Mouse (Mus musculus): ENCODE data around the gene Amotl1. TPM values are rescaled to one million over a fixed set of nuclear protein-coding genes. Genes with fewer than 3 reads are reported as not detected.
"Not testable (repeated sequence)": the region's sequence is repeated elsewhere in the genome, so short reads cannot be mapped to it uniquely, and the experiment has no call there.

Gene Amotl1
- polyA plus RNA-seq, 1 experiment from 2014 or later, result 29.6 TPM

DNA sequence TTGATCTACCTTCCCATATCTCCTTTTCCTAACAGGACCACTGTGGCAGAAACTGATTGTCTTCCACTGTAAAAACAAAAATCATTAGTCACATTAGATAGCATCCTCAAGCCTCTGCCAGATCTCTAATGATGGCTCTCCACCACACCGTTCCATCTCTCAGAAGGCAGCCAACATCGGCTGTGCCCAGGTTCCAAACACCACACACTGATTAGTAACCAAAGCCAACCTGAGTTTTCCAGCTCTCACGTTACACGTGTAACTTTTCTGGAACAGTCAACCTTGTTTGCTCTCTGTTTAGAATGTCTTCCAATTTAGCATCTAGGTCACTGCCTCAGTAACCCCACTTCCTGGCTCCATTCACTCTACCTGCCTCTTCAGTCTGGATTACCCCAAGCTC, 51.0 kb downstream of the Amotl1 start:
- H3K36me3 ChIP-seq (ENCODE audit: insufficient read depth), result peaks cover 59% of the 10 kb centered on the region
- TF ChIP-seq CTCF (IDR thresholded peaks at IDR 0.05; ENCODE audit: low read depth), result no peak
- H3K27me3 ChIP-seq (ENCODE audit: insufficient read depth, low read length), result no peaks in the 10 kb centered on the region
- no peak overlapping the region for H3K9ac ChIP-seq
- H3K27ac ChIP-seq (ENCODE audit: low read depth), result no peak overlapping the region
- no peaks in the 10 kb centered on the region for H3K9me3 ChIP-seq (ENCODE audit: low read depth, low read length)
- 89% methylated on average over 4 of the region's 4 CpGs for WGBS
- H3K4me2 ChIP-seq, result no peak overlapping the region
- no peak overlapping the region for H3K4me3 ChIP-seq (ENCODE audit: low read depth, low read length)
- H3K4me1 ChIP-seq (ENCODE audit: insufficient read depth), result no peaks in the 10 kb centered on the region
- ATAC-seq (ENCODE audit: insufficient read depth) (no peak), DNase-seq (no peak)

DNA sequence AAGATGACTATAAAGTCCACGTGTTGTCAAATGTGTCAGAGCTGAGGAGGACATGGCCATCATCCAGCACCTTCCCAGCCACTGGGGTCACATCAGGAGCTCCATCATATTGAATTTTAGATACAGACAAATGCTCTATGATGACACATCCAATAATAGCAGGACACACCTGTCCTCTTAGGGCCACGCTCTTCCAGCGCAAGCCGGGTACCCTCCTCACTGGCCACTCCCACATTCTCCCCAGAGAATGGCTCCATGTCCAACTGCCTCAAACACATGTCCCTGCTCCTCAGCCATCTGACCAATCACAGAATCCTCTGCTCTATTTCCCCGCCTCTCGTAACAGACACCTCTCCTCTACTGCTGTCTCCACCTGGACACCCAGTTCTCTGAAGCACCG, 54.2 kb downstream of the Amotl1 start:
- no peak for TF ChIP-seq CTCF (IDR thresholded peaks at IDR 0.05; ENCODE audit: low read depth)
- H3K9me3 ChIP-seq (ENCODE audit: low read depth, low read length), result no peaks in the 10 kb centered on the region
- H3K4me2 ChIP-seq, result no peak overlapping the region
- H3K27me3 ChIP-seq (ENCODE audit: insufficient read depth, low read length), result no peaks in the 10 kb centered on the region
- H3K9ac ChIP-seq, result no peak overlapping the region
- H3K36me3 ChIP-seq (ENCODE audit: insufficient read depth), result peaks cover 53% of the 10 kb centered on the region
- DNase-seq (no peak), ATAC-seq (ENCODE audit: insufficient read depth) (no peak)
- no peaks in the 10 kb centered on the region; the same call in 1 of the 2 replicates for H3K4me1 ChIP-seq (ENCODE audit: insufficient read depth)
- no peak overlapping the region for H3K4me3 ChIP-seq (ENCODE audit: low read depth, low read length)
- WGBS, result 85% methylated on average over 7 of the region's 7 CpGs
- no peak overlapping the region for H3K27ac ChIP-seq (ENCODE audit: low read depth)

- TF ChIP-seq CTCF (IDR thresholded peaks at IDR 0.05; ENCODE audit: low read depth), result no peak
- Histone ChIP-seq H3K27ac (ENCODE audit: low read depth) (no peak overlapping the region), H3K36me3 (ENCODE audit: insufficient read depth) (peaks cover 36% of the 10 kb centered on the region), H3K27me3 (ENCODE audit: insufficient read depth, low read length) (no peaks in the 10 kb centered on the region), H3K9me3 (ENCODE audit: low read depth, low read length) (no peaks in the 10 kb centered on the region), H3K9ac (no peak overlapping the region), H3K4me1 (ENCODE audit: insufficient read depth) (peaks cover 4% of the 10 kb centered on the region), H3K4me2 (no peak overlapping the region), H3K4me3 (ENCODE audit: low read depth, low read length) (no peak overlapping the region)
- DNase-seq (no peak), ATAC-seq (ENCODE audit: insufficient read depth) (no peak)
- WGBS, result 49% methylated on average over 4 of the region's 4 CpGs
These were observed 56.2 kb downstream of the Amotl1 start for GRCm38 (mm10) chr9:14588690-14589089.

DNA sequence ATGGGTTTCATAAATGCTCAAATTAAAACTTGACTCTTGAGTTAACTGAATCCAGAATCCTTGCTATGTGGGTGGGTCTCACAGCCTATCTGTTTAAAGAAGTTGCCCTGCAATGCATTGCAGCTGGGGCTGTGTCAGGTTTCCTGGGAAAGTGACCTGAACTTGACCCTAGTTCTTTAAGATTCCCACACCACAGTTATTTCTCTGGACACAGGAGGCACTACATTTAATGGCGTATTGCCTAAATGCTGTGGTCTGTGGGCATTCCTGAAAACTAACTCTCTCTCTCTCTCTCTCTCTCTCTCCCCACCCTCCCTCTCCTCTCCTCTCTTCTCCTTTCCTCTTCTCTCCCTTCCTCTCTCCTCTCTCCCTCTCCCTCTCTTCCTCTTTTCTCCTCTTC, 59.2 kb downstream of the Amotl1 start:
- H3K4me1 ChIP-seq (ENCODE audit: insufficient read depth), result peaks cover 4% of the 10 kb centered on the region

DNA sequence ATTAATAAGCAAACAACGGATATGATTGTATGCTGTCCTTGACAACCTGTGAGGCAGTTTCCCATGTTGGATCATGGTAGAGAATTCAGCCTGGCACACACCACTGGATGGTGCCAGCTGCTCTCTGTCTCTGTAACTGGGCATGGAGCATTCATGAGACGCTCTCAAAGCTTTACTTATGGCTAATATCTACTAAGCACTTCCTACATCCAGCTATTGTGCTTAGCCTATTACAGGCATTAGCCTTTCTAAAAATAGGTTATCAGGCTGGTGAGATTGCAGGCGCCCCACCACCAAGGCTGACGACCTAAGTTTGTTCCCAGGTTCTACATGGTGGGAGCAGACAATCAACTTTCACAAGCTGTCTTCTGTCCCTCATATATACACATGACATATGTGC, 65.9 kb downstream of the Amotl1 start:
- no peak for ATAC-seq (ENCODE audit: insufficient read depth)
- TF ChIP-seq CTCF (IDR thresholded peaks at IDR 0.05; ENCODE audit: low read depth), result no peak

More for the DNA sequence above, 59.2 kb downstream of the Amotl1 start:
- no peak overlapping the region for H3K27ac ChIP-seq (ENCODE audit: low read depth)
- H3K4me2 ChIP-seq, result no peak overlapping the region
- H3K36me3 ChIP-seq (ENCODE audit: insufficient read depth), result peaks cover 20% of the 10 kb centered on the region
- no peaks in the 10 kb centered on the region for H3K9me3 ChIP-seq (ENCODE audit: low read depth, low read length)
- no peak overlapping the region for H3K4me3 ChIP-seq (ENCODE audit: low read depth, low read length)
- no peak for TF ChIP-seq CTCF (IDR thresholded peaks at IDR 0.05; ENCODE audit: low read depth)
- ATAC-seq (ENCODE audit: insufficient read depth) (peak; percentile 54; the same call in 1 of the 2 replicates), DNase-seq (peak; percentile 44)
- H3K9ac ChIP-seq, result no peak overlapping the region
- 27% methylated on average over 1 of the region's 1 CpGs for WGBS
- H3K27me3 ChIP-seq (ENCODE audit: insufficient read depth, low read length), result no peaks in the 10 kb centered on the region

GRCm38 (mm10) chr9:14576359-14576758, 68.5 kb downstream of the Amotl1 start:
- not testable (repeated sequence) for H3K27me3 ChIP-seq (ENCODE audit: insufficient read depth, low read length); H3K4me3 ChIP-seq (ENCODE audit: low read depth, low read length); H3K27ac ChIP-seq (ENCODE audit: low read depth); H3K4me1 ChIP-seq (ENCODE audit: insufficient read depth); H3K9me3 ChIP-seq (ENCODE audit: low read depth, low read length); H3K4me2 ChIP-seq; ATAC-seq (ENCODE audit: insufficient read depth); H3K9ac ChIP-seq; DNase-seq
- 69% methylated on average over 2 of the region's 2 CpGs for WGBS
- H3K36me3 ChIP-seq (ENCODE audit: insufficient read depth), result peaks cover 45% of the 10 kb centered on the region

More for the DNA sequence above, 65.9 kb downstream of the Amotl1 start:
- Histone ChIP-seq H3K36me3 (ENCODE audit: insufficient read depth) (peaks cover 28% of the 10 kb centered on the region), H3K4me1 (ENCODE audit: insufficient read depth) (no peaks in the 10 kb centered on the region), H3K27ac (ENCODE audit: low read depth) (no peak overlapping the region), H3K9ac (no peak overlapping the region), H3K9me3 (ENCODE audit: low read depth, low read length) (no peaks in the 10 kb centered on the region), H3K4me2 (no peak overlapping the region), H3K4me3 (ENCODE audit: low read depth, low read length) (no peak overlapping the region), H3K27me3 (ENCODE audit: insufficient read depth, low read length) (no peaks in the 10 kb centered on the region)
- DNase-seq, result no peak
- WGBS, result 79% methylated on average over 4 of the region's 4 CpGs

DNA sequence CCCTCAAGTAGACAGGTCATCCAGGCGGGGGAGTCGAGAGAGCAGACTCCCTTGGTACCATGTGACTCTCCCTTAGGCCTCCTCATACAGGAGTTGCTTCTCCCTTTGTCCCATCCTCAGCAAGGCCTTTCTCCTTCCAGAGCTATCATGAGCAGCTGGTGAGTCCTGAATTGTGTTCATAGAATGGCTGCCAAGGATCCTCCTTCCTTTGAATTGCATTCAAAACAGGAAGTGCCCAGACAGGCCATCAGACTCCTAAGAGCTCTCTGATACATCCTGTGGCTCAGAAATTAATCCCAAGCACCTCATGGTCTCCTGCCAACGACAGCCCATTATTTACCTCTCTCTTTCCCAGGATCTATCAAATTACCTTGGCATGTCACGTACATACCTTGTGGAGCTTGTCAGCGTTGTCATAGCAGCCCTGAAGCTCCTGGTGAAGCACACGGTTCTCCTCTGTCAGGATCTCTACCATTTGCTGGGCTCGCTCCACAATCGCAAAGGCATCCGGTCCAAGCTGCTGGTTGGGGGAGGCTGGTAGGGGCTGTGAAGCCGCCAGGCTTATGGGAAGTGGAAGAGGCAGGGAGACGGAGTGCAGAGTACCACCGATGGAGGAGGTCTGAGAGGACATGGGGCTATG, 70.0 kb downstream of the Amotl1 start:
- DNase-seq (peak; percentile 51), ATAC-seq (ENCODE audit: insufficient read depth) (peak; percentile 69)
- H3K27me3 ChIP-seq (ENCODE audit: insufficient read depth, low read length), result no peaks in the 10 kb centered on the region
- 54% methylated on average over 12 of the region's 12 CpGs for WGBS
- H3K4me3 ChIP-seq (ENCODE audit: low read depth, low read length), result no peak overlapping the region
- no peak overlapping the region for H3K9ac ChIP-seq
- TF ChIP-seq CTCF (IDR thresholded peaks at IDR 0.05; ENCODE audit: low read depth), result no peak
- peaks cover 49% of the 10 kb centered on the region for H3K36me3 ChIP-seq (ENCODE audit: insufficient read depth)
- H3K4me1 ChIP-seq (ENCODE audit: insufficient read depth), result no peaks in the 10 kb centered on the region
- H3K9me3 ChIP-seq (ENCODE audit: low read depth, low read length), result no peaks in the 10 kb centered on the region
- H3K27ac ChIP-seq (ENCODE audit: low read depth), result no peak overlapping the region
- no peak overlapping the region for H3K4me2 ChIP-seq
